Mouse (Mus musculus): ENCODE results near the gene Tgm2. TPM values are rescaled to one million over a fixed set of nuclear protein-coding genes. Genes with fewer than 3 reads are reported as not detected.

The Tgm2 gene
- 69.0 and 75.1 TPM in 2 replicates for total RNA-seq (2021)
- long read RNA-seq, experiment 1, transcript Tgm2-201 (13 exons, 3,596 nt) = major isoform, 12 of 27 reads
- long read RNA-seq, experiment 1, partial matches to known transcripts = 11 of 27 reads
- long read RNA-seq, experiment 1, other reads (novel, unspliced or antisense) = 4 of 27 reads
- long read RNA-seq, experiment 2, transcript Tgm2-201 (13 exons, 3,596 nt) = major isoform, 13 of 35 reads
- long read RNA-seq, experiment 2, partial matches to known transcripts = 15 of 35 reads
- long read RNA-seq, experiment 2, other reads (novel, unspliced or antisense) = 7 of 35 reads

GRCm38 (mm10) chr2:158146223-158146622 lies at the start of gene Tgm2:
TSS of gene Tgm2 (minus strand) at chr2:158146436.
- peak; percentile 95 for DNase-seq

GRCm38 (mm10) chr2:158194945-158195640 lies 48.9 kb upstream of the Tgm2 start:
- peak; percentile 73 for DNase-seq

- DNase-seq = no peak
Observed at GRCm38 (mm10) chr2:158193611-158194336, 47.5 kb upstream of the Tgm2 start.

GRCm38 (mm10) chr2:158191098-158191497 lies 44.9 kb upstream of the Tgm2 start:
- DNase-seq = peak; percentile 77

GRCm38 (mm10) chr2:158189451-158189850 lies 43.2 kb upstream of the Tgm2 start:
- no peak for DNase-seq

- DNase-seq = no peak
Observed at GRCm38 (mm10) chr2:158186206-158186871, 40.1 kb upstream of the Tgm2 start.

GRCm38 (mm10) chr2:158183266-158183665 lies 37.0 kb upstream of the Tgm2 start:
- DNase-seq = no peak

GRCm38 (mm10) chr2:158181932-158182331 lies 35.7 kb upstream of the Tgm2 start:
- DNase-seq = no peak

GRCm38 (mm10) chr2:158180797-158181196 lies 34.6 kb upstream of the Tgm2 start:
- peak; percentile 80 for DNase-seq

- peak; percentile 57 for DNase-seq
Observed at GRCm38 (mm10) chr2:158179370-158180111, 33.3 kb upstream of the Tgm2 start.

GRCm38 (mm10) chr2:158178696-158179369 lies 32.6 kb upstream of the Tgm2 start:
- DNase-seq = peak; percentile 91

- DNase-seq = no peak
Observed at GRCm38 (mm10) chr2:158178139-158178538, 31.9 kb upstream of the Tgm2 start.

- DNase-seq = no peak
Observed at GRCm38 (mm10) chr2:158177574-158177973, 31.3 kb upstream of the Tgm2 start.

- no peak for DNase-seq
Observed at GRCm38 (mm10) chr2:158176763-158177162, 30.5 kb upstream of the Tgm2 start.

- peak; percentile 40 for DNase-seq
Observed at GRCm38 (mm10) chr2:158175433-158175832, 29.2 kb upstream of the Tgm2 start.

GRCm38 (mm10) chr2:158174958-158175357 lies 28.7 kb upstream of the Tgm2 start:
- DNase-seq = no peak

GRCm38 (mm10) chr2:158174438-158174837 lies 28.2 kb upstream of the Tgm2 start:
- DNase-seq = no peak

- DNase-seq = peak; percentile 53
Observed at GRCm38 (mm10) chr2:158170394-158170793, 24.2 kb upstream of the Tgm2 start.

GRCm38 (mm10) chr2:158169771-158170170 lies 23.5 kb upstream of the Tgm2 start:
- DNase-seq = no peak

GRCm38 (mm10) chr2:158169351-158169750 lies 23.1 kb upstream of the Tgm2 start:
- no peak for DNase-seq

- DNase-seq = peak; percentile 62
Observed at GRCm38 (mm10) chr2:158168741-158169211, 22.5 kb upstream of the Tgm2 start.
